Mouse (Mus musculus): ENCODE data around the gene Tspan5.

- TF ChIP-seq POLR2A (IDR thresholded peaks at IDR 0.05; ENCODE audit: insufficient read depth, low read length) (no peak), EP300 (IDR thresholded peaks at IDR 0.05; ENCODE audit: insufficient read depth, low read depth, low read length) (no peak)
Observed at GRCm38 (mm10) chr3:138739150-138739700, 2.8 kb upstream of the Tspan5 start.

Measured in ES-Bruce4 (cell line).